Mouse (Mus musculus) v-Abl transformed pro-B cells (cell line): Measurements from ENCODE around the gene Ascc2.
"Not testable (repeated sequence)": the region's sequence is repeated elsewhere in the genome, so short reads cannot be mapped to it uniquely, and the experiment has no call there.

Experiments used
- in situ Hi-C, 2 experiments: fragments of 400-800 bp; cut with MboI; formaldehyde crosslinking; loops; one replicate each; pipeline ENCODE4 v1.15.1; 2025; ENCODE audit not compliant: unreplicated experiment in 2 of 2

The Ascc2 gene

GRCm38 (mm10) chr11:4680126-4680525, 42.6 kb downstream of the Ascc2 start:
- in situ Hi-C loops: no loop called here

GRCm38 (mm10) chr11:4683516-4683915, 46.0 kb downstream of the Ascc2 start:
- in situ Hi-C loops: no loop called here

DNA sequence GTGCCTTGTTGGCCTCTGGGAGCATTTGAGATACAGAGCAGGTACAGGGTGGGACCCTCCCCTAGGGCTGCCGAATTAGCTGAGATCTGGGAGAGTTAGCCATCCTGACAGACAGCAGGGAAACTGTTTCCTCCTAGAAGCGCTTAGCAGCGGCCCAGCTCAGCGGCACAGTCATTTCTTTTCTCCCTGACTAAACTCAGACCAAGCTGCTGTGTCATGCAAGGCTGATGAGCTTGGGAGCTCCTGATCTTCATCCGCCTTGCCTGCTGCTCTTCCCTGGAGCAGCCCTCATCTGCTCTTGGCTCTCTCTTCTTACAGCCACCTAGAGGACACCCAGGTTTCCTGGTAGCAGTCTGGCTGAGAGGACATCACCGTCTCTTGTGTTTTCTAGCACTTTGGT, 46.6 kb downstream of the Ascc2 start:
- in situ Hi-C loops: no loop called here

GRCm38 (mm10) chr11:4685071-4685470, 47.5 kb downstream of the Ascc2 start:
- in situ Hi-C loops: no loop called here

DNA sequence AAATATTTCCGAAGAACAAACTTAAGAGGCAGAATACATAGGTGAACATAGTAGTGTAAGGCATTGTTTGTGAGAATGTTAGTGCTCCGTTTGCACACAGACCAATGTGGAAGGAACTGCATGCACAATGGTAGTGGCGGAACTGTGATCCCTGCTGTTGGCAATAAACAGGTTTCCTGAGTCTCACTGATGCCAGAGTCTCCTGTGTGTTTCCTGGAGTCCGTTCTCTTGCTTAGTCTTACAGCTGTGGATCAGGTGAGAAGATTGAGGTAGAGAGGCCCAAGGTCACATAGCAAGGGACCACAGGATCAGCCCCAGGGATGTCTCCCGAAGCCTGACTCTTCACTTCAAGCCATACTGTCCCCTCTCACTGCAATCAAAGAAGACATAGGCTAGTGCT, 48.0 kb downstream of the Ascc2 start:
- in situ Hi-C loops: no loop called here

GRCm38 (mm10) chr11:4687027-4687426, 49.5 kb downstream of the Ascc2 start:
- in situ Hi-C loops: no loop called here

DNA sequence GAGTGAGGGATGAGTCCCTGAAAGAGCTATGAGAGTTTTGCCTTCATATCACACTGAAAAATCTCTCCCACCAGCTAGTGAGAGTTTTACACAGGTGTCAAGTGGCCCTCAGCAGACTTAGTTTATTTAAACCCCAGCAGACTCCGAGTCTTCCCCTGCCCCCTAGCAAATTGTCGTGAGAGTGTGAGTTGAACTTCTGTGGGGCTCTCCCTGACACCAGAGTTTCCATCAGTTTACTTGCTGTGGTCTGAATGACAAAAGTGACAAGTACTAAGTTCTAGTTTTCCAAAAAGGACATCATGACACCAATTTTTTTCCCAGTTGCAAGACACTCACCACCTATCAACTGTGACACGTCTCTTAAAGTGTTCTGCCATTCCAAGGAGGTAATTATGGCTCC, 50.3 kb downstream of the Ascc2 start:
- in situ Hi-C loops: no loop called here

- in situ Hi-C loops: no loop called here
Measured at GRCm38 (mm10) chr11:4688632-4689380, 51.3 kb downstream of the Ascc2 start.

GRCm38 (mm10) chr11:4690353-4690752, 52.8 kb downstream of the Ascc2 start:
- in situ Hi-C loops: no loop called here

GRCm38 (mm10) chr11:4691213-4691612, 53.7 kb downstream of the Ascc2 start:
- in situ Hi-C loops: no loop called here

GRCm38 (mm10) chr11:4692162-4692561, 54.6 kb downstream of the Ascc2 start:
- in situ Hi-C loops: no loop called here

GRCm38 (mm10) chr11:4697043-4697983, 59.8 kb downstream of the Ascc2 start:
- in situ Hi-C loops: no loop called here

DNA sequence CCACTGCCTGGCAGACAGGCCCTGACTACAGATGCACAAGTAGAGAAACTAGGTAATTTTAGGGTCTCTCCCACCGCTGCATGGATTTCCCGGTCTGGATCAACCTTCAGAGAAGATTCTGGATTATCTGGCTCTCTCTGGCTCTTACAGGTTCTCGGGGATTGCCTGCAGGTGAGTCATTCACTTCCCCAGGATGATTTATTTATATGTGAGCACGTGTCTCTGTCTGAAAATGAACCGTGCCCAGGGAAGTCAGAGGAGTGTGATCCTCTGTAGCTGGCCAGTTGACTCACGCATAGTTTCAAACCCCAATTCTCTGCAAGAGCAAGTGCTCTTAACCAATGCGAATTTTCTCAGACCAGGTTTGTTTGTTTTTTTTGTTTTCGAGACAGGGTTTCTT, 63.2 kb downstream of the Ascc2 start:
- in situ Hi-C loops: no loop called here

GRCm38 (mm10) chr11:4703688-4704071, 66.1 kb downstream of the Ascc2 start:
- in situ Hi-C loops: no loop called here

- in situ Hi-C loops: no loop called here
Measured at GRCm38 (mm10) chr11:4704072-4704964, 66.8 kb downstream of the Ascc2 start, which contains the start of the genes Uqcr10 and Zmat5. TSS of gene Uqcr10 (minus strand) at chr11:4704342. TSS of gene Zmat5 (plus strand) at chr11:4704678.

DNA sequence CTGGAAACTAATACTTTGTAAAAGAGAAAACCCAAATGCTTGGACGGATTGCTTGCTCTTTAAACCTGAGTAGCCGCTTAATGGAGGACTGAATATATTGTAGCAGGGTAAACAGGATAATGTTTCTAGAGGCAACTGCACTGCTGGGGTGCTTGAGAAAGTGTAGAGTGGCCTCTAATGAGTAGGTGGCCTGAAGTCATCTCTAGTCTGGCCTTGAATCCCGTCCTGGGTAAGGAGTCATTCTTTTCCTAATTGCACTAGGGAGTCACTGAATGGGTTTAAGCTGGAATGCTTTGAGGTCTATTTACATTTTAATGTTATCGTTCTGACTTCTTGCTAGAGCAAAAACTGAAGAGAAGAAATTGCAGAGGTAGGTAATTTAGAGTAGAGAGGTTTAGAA, 67.6 kb downstream of the Ascc2 start:
- in situ Hi-C loops: no loop called here

DNA sequence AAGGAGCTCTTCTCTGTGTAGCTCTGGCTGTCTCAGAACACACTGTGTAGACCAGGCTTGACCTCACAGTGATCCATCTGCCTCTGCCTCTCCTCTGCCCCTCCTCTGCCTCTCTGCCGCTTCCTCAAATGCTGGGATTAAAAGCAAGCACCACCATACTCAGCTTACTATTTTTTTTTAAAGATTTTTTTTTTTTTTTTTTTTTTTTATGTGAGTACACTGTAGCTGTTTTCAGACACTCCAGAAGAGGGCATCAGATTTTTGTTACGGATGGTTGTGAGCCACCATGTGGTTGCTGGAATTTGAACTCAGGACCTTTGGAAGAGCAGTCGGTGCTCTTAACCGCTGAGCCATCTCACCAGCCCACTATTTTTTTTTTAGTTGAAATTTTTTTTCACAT, 72.6 kb downstream of the Ascc2 start:
- in situ Hi-C loops: not testable (repeated sequence)

DNA sequence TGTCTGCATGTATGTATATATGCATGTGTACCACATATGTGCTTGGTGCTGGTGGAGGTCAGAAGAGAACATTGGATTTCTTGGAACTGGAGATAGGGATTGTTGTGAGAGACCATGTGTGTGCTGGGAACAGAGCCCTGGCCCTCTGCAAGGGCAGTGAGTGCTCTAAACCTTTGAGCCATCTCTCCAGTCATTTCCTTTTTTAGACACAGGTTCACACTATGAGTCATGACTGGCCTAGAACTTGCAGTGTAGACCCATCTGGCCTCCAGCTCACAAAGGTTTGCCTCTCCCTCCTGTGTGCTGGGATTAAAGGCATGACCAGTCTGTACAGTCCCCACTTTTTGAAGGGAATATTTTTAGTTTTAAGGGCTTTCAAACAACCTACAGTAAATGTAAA, 75.3 kb downstream of the Ascc2 start:
- in situ Hi-C loops: no loop called here

GRCm38 (mm10) chr11:4714727-4715126, 77.2 kb downstream of the Ascc2 start:
- in situ Hi-C loops: no loop called here

DNA sequence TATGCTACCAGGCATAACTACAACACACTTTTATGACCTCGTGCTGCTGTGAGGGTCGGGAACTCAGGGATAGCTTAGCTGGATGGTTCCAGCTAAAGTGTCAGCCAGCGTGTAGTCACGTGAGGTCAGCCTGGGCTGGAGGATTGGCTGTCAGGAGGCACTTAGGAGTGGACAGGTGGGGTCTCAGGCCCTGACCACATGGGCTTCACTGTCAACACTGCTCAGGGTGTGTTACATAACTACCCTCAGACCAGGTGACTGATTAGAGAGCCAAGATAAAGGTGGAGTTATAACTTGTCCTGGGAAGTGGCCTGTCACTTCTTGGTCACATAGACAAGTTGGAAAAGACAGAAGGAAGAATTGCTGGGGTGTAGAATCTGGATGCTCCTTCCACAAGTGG, 78.0 kb downstream of the Ascc2 start:
- in situ Hi-C loops: no loop called here
